In genomic region chr5:37102056-37102455, GRCm38 (mm10) we compare ENCODE assay signal across 26 mouse cellular contexts. TPM values are rescaled to one million over a fixed set of nuclear protein-coding genes. Genes with fewer than 3 reads are reported as not detected.
DNase-seq lines count a peak whose midpoint lies in the region; ATAC-seq and TF ChIP-seq lines count a peak whose summit lies in the region.
"Had no signal": no experiment of that assay in that cellular context is flagged by ENCODE, and none has a peak within 500 bp of the region (broad histone marks: within the 10 kb centered on the region; RNA-seq: fewer than 3 reads in every experiment).

No protein-coding gene starts in this region.

- H3K4me1 ChIP-seq in forebrain, postnatal 0 days (ENCODE audit: insufficient read depth) = 0 out of 2 replicates have a peak, but pooled peaks cover 3% of the 10 kb centered on the region
- H3K4me1 ChIP-seq in forebrain, embryonic 11.5 days (replicated peaks; ENCODE audit: control insufficient read depth, insufficient read depth, low read length) = no peaks in the 10 kb centered on the region
- H3K4me1 ChIP-seq in midbrain, embryonic 11.5 days (ENCODE audit: control insufficient read depth, insufficient read depth, low read length) = no peaks in the 10 kb centered on the region
- peaks cover 9% of the 10 kb centered on the region; the same call in 1 of the 2 replicates for H3K4me1 ChIP-seq in midbrain, embryonic 10.5 days
- H3K4me1 ChIP-seq: embryonic facial prominence, embryonic 15.5 days; heart, embryonic 13.5 days had no signal

- ATAC-seq in forebrain, postnatal 0 days = peak; percentile 40; the same call in 1 of the 2 replicates
- ATAC-seq in forebrain, embryonic 11.5 days (replicated peaks; ENCODE audit: low FRiP score) = no peak
- ATAC-seq in midbrain, embryonic 11.5 days (ENCODE audit: low FRiP score) = no peak

- no peaks in the 10 kb centered on the region for H3K9me3 ChIP-seq in forebrain, postnatal 0 days (ENCODE audit: low read length)
- H3K9me3 ChIP-seq in forebrain, embryonic 11.5 days (ENCODE audit: control insufficient read depth, low read length) = no peaks in the 10 kb centered on the region
- H3K9me3 ChIP-seq in midbrain, embryonic 11.5 days (ENCODE audit: control insufficient read depth, low read length) = no peaks in the 10 kb centered on the region
- H3K9me3 ChIP-seq in midbrain, embryonic 10.5 days (replicated peaks) = no peaks in the 10 kb centered on the region
- H3K9me3 ChIP-seq: embryonic facial prominence, embryonic 15.5 days; forebrain, embryonic 10.5 days; heart, embryonic 13.5 days had no signal

- H3K4me2 ChIP-seq in forebrain, postnatal 0 days (ENCODE audit: low read depth) = no peak overlapping the region
- no peak overlapping the region for H3K4me2 ChIP-seq in forebrain, embryonic 11.5 days (ENCODE audit: low read depth, low read length, severe bottlenecking)
- H3K4me2 ChIP-seq in midbrain, embryonic 11.5 days = no peak overlapping the region
- H3K4me2 ChIP-seq: embryonic facial prominence, embryonic 15.5 days; heart, embryonic 13.5 days had no signal

- no peak overlapping the region for H3K4me3 ChIP-seq in forebrain, postnatal 0 days (ENCODE audit: low read depth, low read length)
- no peak overlapping the region for H3K4me3 ChIP-seq in forebrain, embryonic 11.5 days (ENCODE audit: low read depth, low read length)
- no peak overlapping the region for H3K4me3 ChIP-seq in left cerebral cortex, adult 2 months
- H3K4me3 ChIP-seq in midbrain, embryonic 11.5 days (ENCODE audit: low read depth, low read length) = no peak overlapping the region
- H3K4me3 ChIP-seq in midbrain, embryonic 10.5 days = no peak overlapping the region
- H3K4me3 ChIP-seq: embryonic facial prominence, embryonic 15.5 days; erythroblast, embryonic 14.5 days; forebrain, embryonic 10.5 days; gastrocnemius, adult 2 months; heart, embryonic 13.5 days had no signal

- peaks cover 10% of the 10 kb centered on the region; the same call in 1 of the 2 replicates for H3K36me3 ChIP-seq in forebrain, postnatal 0 days (ENCODE audit: insufficient read depth)
- H3K36me3 ChIP-seq in forebrain, embryonic 11.5 days (ENCODE audit: control insufficient read depth, insufficient read depth, low read length) = no peaks in the 10 kb centered on the region
- no peaks in the 10 kb centered on the region for H3K36me3 ChIP-seq in midbrain, embryonic 11.5 days (ENCODE audit: control insufficient read depth, insufficient read depth, low read length)
- H3K36me3 ChIP-seq in midbrain, embryonic 10.5 days = no peaks in the 10 kb centered on the region
- H3K36me3 ChIP-seq: embryonic facial prominence, embryonic 15.5 days; forebrain, embryonic 10.5 days; heart, embryonic 13.5 days had no signal

- no peak for TF ChIP-seq CTCF in forebrain, postnatal 0 days (IDR thresholded peaks at IDR 0.05; ENCODE audit: low read depth)
- TF ChIP-seq CTCF in left cerebral cortex, adult 2 months (IDR thresholded peaks at IDR 0.05) = no peak

- no peak for DNase-seq in forebrain, postnatal 0 days
- DNase-seq in forebrain, embryonic 11.5 days (ENCODE audit: low spot score) = no peak
- peak; percentile 47 for DNase-seq in kidney, postnatal 10 days
- DNase-seq in kidney, adult 11 months = no peak
- DNase-seq in left cerebral cortex, adult 2 months (ENCODE audit: extremely low spot score in 1 of 2, low spot score in 2 of 2) = no peak
- DNase-seq in left cerebral cortex, postnatal 36 days (ENCODE audit: low spot score in 2 of 2) = no peak
- peak; percentile 64 for DNase-seq in midbrain, embryonic 11.5 days (ENCODE audit: low spot score, missing footprints)
- DNase-seq in midbrain, embryonic 10.5 days (ENCODE audit: low spot score) = no peak
- DNase-seq: adrenal gland, postnatal 10 days; cerebellum, adult 11 months; cerebellum, adult 8-10 months; cerebellum, postnatal 14 days; embryo, embryonic 11 days; gastrocnemius, adult 2 months; gastrocnemius, postnatal 25 days; heart, postnatal 36 days had no signal

- no peaks in the 10 kb centered on the region for H3K27me3 ChIP-seq in forebrain, postnatal 0 days (ENCODE audit: insufficient read depth, low read length)
- H3K27me3 ChIP-seq in forebrain, embryonic 11.5 days (ENCODE audit: control insufficient read depth, insufficient read depth, low read length) = no peaks in the 10 kb centered on the region
- H3K27me3 ChIP-seq in midbrain, embryonic 11.5 days (ENCODE audit: control insufficient read depth, insufficient read depth, low read length) = no peaks in the 10 kb centered on the region
- H3K27me3 ChIP-seq in midbrain, embryonic 10.5 days (ENCODE audit: low read depth, poor library complexity, severe bottlenecking) = no peaks in the 10 kb centered on the region
- H3K27me3 ChIP-seq: embryonic facial prominence, embryonic 15.5 days had no signal

- intact Hi-C loops in left cerebral cortex, adult 2 months (cut with DNase I) = no loop called here
- intact Hi-C loops in left cerebral cortex, postnatal 36 days (cut with DNase I) = loop anchor here (10.0 kb wide), 1 partner anchor 267 kb away; the partner anchor contains the start of gene Man2b2

- no peak overlapping the region for H3K9ac ChIP-seq in forebrain, postnatal 0 days
- no peak overlapping the region for H3K9ac ChIP-seq in forebrain, embryonic 11.5 days (ENCODE audit: low read length)
- H3K9ac ChIP-seq in midbrain, embryonic 11.5 days (ENCODE audit: low read length) = no peak overlapping the region
- H3K9ac ChIP-seq: embryonic facial prominence, embryonic 15.5 days; heart, embryonic 13.5 days had no signal

- H3K27ac ChIP-seq in forebrain, postnatal 0 days (ENCODE audit: low read depth, low read length) = no peak overlapping the region
- no peak overlapping the region for H3K27ac ChIP-seq in forebrain, embryonic 11.5 days (ENCODE audit: low read depth, low read length)
- peak overlapping the region; percentile 36; the same call in 1 of the 2 replicates for H3K27ac ChIP-seq in left cerebral cortex, adult 2 months
- no peak overlapping the region for H3K27ac ChIP-seq in midbrain, embryonic 11.5 days (ENCODE audit: low read depth, low read length)
- H3K27ac ChIP-seq in midbrain, embryonic 10.5 days (replicated peaks) = no peak overlapping the region
- H3K27ac ChIP-seq: embryonic facial prominence, embryonic 15.5 days; forebrain, embryonic 10.5 days; gastrocnemius, adult 2 months; heart, embryonic 13.5 days had no signal

- 30% methylated on average over 6 of the region's 6 CpGs for WGBS in forebrain, postnatal 0 days
- WGBS in forebrain, embryonic 11.5 days = 70% methylated on average over 6 of the region's 6 CpGs
- WGBS in midbrain, embryonic 11.5 days = 59% methylated on average over 6 of the region's 6 CpGs
- 63% methylated on average over 6 of the region's 6 CpGs for WGBS in midbrain, embryonic 10.5 days

RNA-seq across cellular contexts. Expression of gene Gm1043, which starts 16.9 kb away (rescaled TPM):
- 22.1 and 26.4 TPM in 2 replicates for total RNA-seq in forebrain, postnatal 0 days (2014; rRNA removed)
- polyA plus RNA-seq in forebrain, postnatal 0 days (2015; fragmentation: Nextera tagmentation; extraction: Ambion mirVana) = 1.1 and 1.4 TPM in 2 replicates
- 0.03 and 0.07 TPM in 2 replicates for polyA plus RNA-seq in forebrain, embryonic 11.5 days (2014; fragmentation: Nextera tagmentation; extraction: Ambion mirVana)
- 10 to 100 TPM; 42.7 to 48.5 TPM for total RNA-seq in left cerebral cortex, adult 2 months (2021)
- total RNA-seq in left cerebral cortex, postnatal 36 days (2021) = 10 to 100 TPM; 25.8 to 54.0 TPM
- 0.04 TPM in 2 replicates for polyA plus RNA-seq in midbrain, embryonic 11.5 days (2014; fragmentation: Nextera tagmentation; extraction: Ambion mirVana)
- 0.01 and 0.05 TPM in 2 replicates for polyA plus RNA-seq in midbrain, embryonic 10.5 days (2016; fragmentation: Nextera tagmentation; extraction: Ambion mirVana)
- total RNA-seq: common myeloid progenitor, adult 5-6 weeks; gastrocnemius, adult 2 months; gastrocnemius, postnatal 25 days; granulocyte monocyte progenitor cell, adult 5-6 weeks; heart, postnatal 36 days; MEL had no signal
- polyA plus RNA-seq: C2C12; embryonic facial prominence, embryonic 11.5 days; erythroblast, embryonic 14.5 days; forebrain, embryonic 10.5 days; heart, embryonic 13.5 days; heart, postnatal 0 days had no signal

Comparison
In these comparisons a context has a peak if more than half of its experiments do, and no peak if none do; other contexts are left out.
1. DNase-seq: peak in kidney, postnatal 10 days (single experiment) and midbrain, embryonic 11.5 days (single experiment); none in forebrain, postnatal 0 days (single experiment), forebrain, embryonic 11.5 days (single experiment), kidney, adult 11 months (single experiment), left cerebral cortex, adult 2 months (0 of 2), left cerebral cortex, postnatal 36 days (0 of 2) and midbrain, embryonic 10.5 days (single experiment).